Mouse (Mus musculus) cerebellum, adult 2 months (tissue): ENCODE data around the gene Syt16. TPM values are rescaled to one million over a fixed set of nuclear protein-coding genes. Genes with fewer than 3 reads are reported as not detected.

Experiments
- DNase-seq, 2 experiments: peaks; one replicate each; pipeline ENCODE4 v3.0.0; 2021
- H3K27ac ChIP-seq: fragments of 200-500 bp; 2 replicates; pipeline ENCODE4 v1.5.1; 2012; ENCODE audit warnings: low read length, control low read depth, inconsistent platforms; ENCODE audit not compliant: insufficient read depth
- H3K27me3 ChIP-seq: fragments of 200-500 bp; 2 replicates; pipeline ENCODE4 v1.6.1; 2012; ENCODE audit warnings: inconsistent platforms, mild to moderate bottlenecking, low read length, moderate library complexity; ENCODE audit not compliant: control insufficient read depth, insufficient read depth
- H3K4me1 ChIP-seq: fragments of 200-500 bp; 2 replicates; pipeline ENCODE4 v1.6.1; 2011; ENCODE audit warnings: low read length; ENCODE audit not compliant: control insufficient read depth, insufficient read depth
- H3K4me3 ChIP-seq: fragments of 200-500 bp; replicated peaks from 2 replicates; pipeline ENCODE3; 2011; ENCODE audit warnings: mild to moderate bottlenecking, low read depth, low read length, control low read depth; ENCODE audit not compliant: insufficient read depth
- CTCF ChIP-seq: fragments of 200-500 bp; IDR thresholded peaks from 2 replicates; pipeline ENCODE4 v1.5.1; 2011; ENCODE audit warnings: low read depth, mild to moderate bottlenecking, control low read depth, low read length, moderate library complexity, borderline replicate concordance; ENCODE audit not compliant: insufficient read depth
- POLR2A ChIP-seq: fragments of 200-500 bp; IDR thresholded peaks from 2 replicates; pipeline ENCODE4 v1.6.1; 2011; ENCODE audit warnings: low read length, control low read depth, borderline replicate concordance; ENCODE audit not compliant: insufficient read depth
- WGBS: fragments of 180-500 bp; shearing (Covaris S2); methylation state at CpG from one replicate; pipeline ENCODE4 v1.1.7; 2018; 5-methylcytosine and 5-hydroxymethylcytosine counted together
- polyA plus RNA-seq: library from polyadenylated mRNA; depleted of rRNA; stranded (reverse); fragments of >200 nt; gene quantifications from 2 replicates; pipeline ENCODE4 v1.2.3, GENCODE M21; 2012

The Syt16 gene
- polyA plus RNA-seq, 1 experiment, result 5.5 TPM

GRCm38 (mm10) chr12:74128229-74128628 lies 130.8 kb downstream of the Syt16 start:
- WGBS, result 73% methylated on average over 1 of the region's 1 CpGs
- Histone ChIP-seq H3K27ac (no peak overlapping the region), H3K27me3 (no peaks in the 10 kb centered on the region), H3K4me3 (no peak overlapping the region), H3K4me1 (no peaks in the 10 kb centered on the region)
- DNase-seq, result no peak
- TF ChIP-seq CTCF, result no peak

DNA sequence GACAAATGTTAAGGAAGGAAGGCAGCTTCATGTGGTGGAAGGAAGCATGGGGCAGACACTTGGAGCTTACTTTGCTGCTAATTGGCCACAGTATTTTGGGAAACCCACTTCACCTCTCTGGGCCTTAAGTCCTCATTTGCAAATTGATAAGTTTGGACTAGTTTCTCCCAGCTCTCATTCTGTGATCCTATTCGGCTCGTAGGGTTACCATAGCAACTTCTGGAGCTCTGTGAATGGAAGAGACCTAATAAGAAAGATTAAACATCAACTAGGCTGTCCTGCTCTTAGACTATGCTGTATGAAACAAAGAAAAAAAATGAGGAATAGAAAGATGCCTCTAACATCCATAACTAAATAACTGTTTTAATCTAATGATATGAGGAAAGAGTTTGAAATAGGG lies 134.3 kb downstream of the Syt16 start:
- Histone ChIP-seq H3K27ac (no peak overlapping the region), H3K4me1 (no peaks in the 10 kb centered on the region), H3K4me3 (no peak overlapping the region), H3K27me3 (no peaks in the 10 kb centered on the region)
- no peak for DNase-seq
- TF ChIP-seq CTCF, result no peak
- no peak for TF ChIP-seq POLR2A
- 7% methylated on average over 2 of the region's 2 CpGs for WGBS

DNA sequence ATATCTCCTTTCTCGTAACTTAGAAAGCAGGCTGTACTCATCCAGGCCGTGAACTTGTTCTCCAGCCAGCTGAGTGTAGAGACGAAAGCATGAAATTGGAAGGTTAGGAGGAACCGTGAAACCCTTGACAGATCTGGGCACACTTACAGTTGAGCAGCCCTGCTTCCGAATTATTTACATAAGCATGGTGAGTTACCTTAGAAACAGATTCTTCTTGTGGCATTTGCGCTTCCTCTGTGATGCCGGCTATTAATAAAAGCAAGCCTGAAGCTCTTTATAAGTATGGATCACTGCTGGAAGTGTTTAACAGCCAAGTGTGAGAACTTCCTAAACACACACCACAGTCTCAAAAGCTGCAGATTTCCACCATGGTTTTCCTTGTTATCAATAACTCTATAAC lies 144.7 kb downstream of the Syt16 start:
- Histone ChIP-seq H3K27me3 (no peaks in the 10 kb centered on the region), H3K4me3 (no peak overlapping the region), H3K27ac (no peak overlapping the region), H3K4me1 (no peaks in the 10 kb centered on the region)
- 26% methylated on average over 7 of the region's 7 CpGs for WGBS
- TF ChIP-seq CTCF (no peak), POLR2A (no peak)
- no peak for DNase-seq

- H3K4me3 ChIP-seq, result no peak overlapping the region
- no peak for DNase-seq
- no peak overlapping the region for H3K27ac ChIP-seq
- H3K27me3 ChIP-seq, result no peaks in the 10 kb centered on the region
- TF ChIP-seq CTCF (no peak), POLR2A (no peak)
- no peaks in the 10 kb centered on the region for H3K4me1 ChIP-seq
- WGBS, result 48% methylated on average over 5 of the region's 5 CpGs
Observed at GRCm38 (mm10) chr12:74144385-74144784, 146.9 kb downstream of the Syt16 start.

GRCm38 (mm10) chr12:74160791-74161190 lies 163.3 kb downstream of the Syt16 start:
- no peaks in the 10 kb centered on the region for H3K4me1 ChIP-seq
- WGBS, result 87% methylated on average over 3 of the region's 3 CpGs
- H3K4me3 ChIP-seq, result no peak overlapping the region
- no peak for DNase-seq
- no peaks in the 10 kb centered on the region for H3K27me3 ChIP-seq
- TF ChIP-seq CTCF (no peak), POLR2A (no peak)
- no peak overlapping the region for H3K27ac ChIP-seq

GRCm38 (mm10) chr12:74163080-74163479 lies 165.6 kb downstream of the Syt16 start:
- 79% methylated on average over 2 of the region's 2 CpGs for WGBS
- Histone ChIP-seq H3K27ac (no peak overlapping the region), H3K4me3 (no peak overlapping the region), H3K4me1 (no peaks in the 10 kb centered on the region), H3K27me3 (no peaks in the 10 kb centered on the region)
- no peak for DNase-seq
- TF ChIP-seq POLR2A, result no peak
- no peak for TF ChIP-seq CTCF

DNA sequence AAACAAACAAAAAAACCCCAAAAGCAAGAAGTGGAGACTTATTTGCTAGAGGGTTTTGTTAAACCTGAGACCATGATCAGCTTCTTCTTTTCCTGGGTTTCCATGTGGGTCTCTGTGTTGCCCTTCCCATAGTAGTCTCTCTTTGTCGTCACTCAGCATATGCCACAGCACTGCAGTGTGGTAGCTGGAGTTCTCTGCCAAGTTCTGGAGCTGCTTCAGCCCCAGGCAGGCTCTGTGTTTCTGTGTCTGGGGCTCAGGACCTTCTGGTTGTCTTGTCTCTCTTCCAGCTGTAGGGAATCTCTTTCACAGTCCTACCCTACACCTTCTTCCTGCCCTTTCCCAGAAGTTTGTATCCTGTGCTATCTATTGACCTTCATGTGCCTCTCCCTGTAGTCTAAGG lies 173.8 kb downstream of the Syt16 start:
- no peak overlapping the region for H3K27ac ChIP-seq
- H3K4me3 ChIP-seq, result no peak overlapping the region
- 10% methylated on average over 1 of the region's 1 CpGs for WGBS
- no peak for DNase-seq
- no peaks in the 10 kb centered on the region for H3K4me1 ChIP-seq
- no peak for TF ChIP-seq POLR2A
- TF ChIP-seq CTCF, result no peak
- no peaks in the 10 kb centered on the region for H3K27me3 ChIP-seq

GRCm38 (mm10) chr12:74173902-74174301 lies 176.4 kb downstream of the Syt16 start:
- no peaks in the 10 kb centered on the region for H3K27me3 ChIP-seq
- H3K4me3 ChIP-seq, result no peak overlapping the region
- H3K4me1 ChIP-seq, result no peaks in the 10 kb centered on the region
- 13% methylated on average over 3 of the region's 3 CpGs for WGBS
- H3K27ac ChIP-seq, result no peak overlapping the region
- TF ChIP-seq CTCF, result no peak
- no peak for TF ChIP-seq POLR2A
- no peak for DNase-seq

GRCm38 (mm10) chr12:74184596-74184995 lies 187.1 kb downstream of the Syt16 start:
- Histone ChIP-seq H3K4me3 (no peak overlapping the region), H3K27me3 (no peaks in the 10 kb centered on the region), H3K27ac (no peak overlapping the region), H3K4me1 (no peaks in the 10 kb centered on the region)
- DNase-seq, result no peak
- TF ChIP-seq POLR2A (no peak), CTCF (no peak)
- WGBS, result 83% methylated on average over 17 of the region's 17 CpGs
